Comparison of ENCODE assay signal across 8 mouse cellular contexts in genomic region chr17:33918293-33919203, GRCm38 (mm10). TPM values are rescaled to one million over a fixed set of nuclear protein-coding genes. Genes with fewer than 3 reads are reported as not detected.
A peak's percentile ranks its signal among the peaks of the same experiment; 100 is the strongest.
DNase-seq lines count a peak whose midpoint lies in the region; ATAC-seq and TF ChIP-seq lines count a peak whose summit lies in the region.

No protein-coding gene starts in this region.

- WGBS in heart, adult 2 months: 54% methylated on average over 37 of the region's 37 CpGs
- WGBS in kidney, embryonic 16.5 days: 63% methylated on average over 37 of the region's 37 CpGs
- WGBS in midbrain, embryonic 12.5 days: 64% methylated on average over 37 of the region's 37 CpGs

- ATAC-seq in activated CD4-positive, CD25-positive, alpha-beta regulatory T cell, adult 4 months: peak; percentile 6
- ATAC-seq in kidney, embryonic 16.5 days (ENCODE audit: low FRiP score, low TSS enrichment): no peak
- ATAC-seq in midbrain, embryonic 12.5 days (ENCODE audit: low FRiP score, low read depth): no peak

- H3K27ac ChIP-seq in left cerebral cortex, adult 2 months: peak overlapping the region; percentile 21; the same call in 1 of the 2 replicates
- H3K27ac ChIP-seq in heart, adult 2 months: peak overlapping the region; percentile 92
- H3K27ac ChIP-seq in kidney, embryonic 16.5 days (ENCODE audit: low read length): 0 out of 2 replicates have a peak overlapping the region, but pooled peaks have one; percentile 23
- H3K27ac ChIP-seq in midbrain, embryonic 12.5 days (replicated peaks): no peak overlapping the region

- TF ChIP-seq POLR2A in heart, adult 2 months (IDR thresholded peaks at IDR 0.05; ENCODE audit: insufficient read depth, low read depth, low read length): no peak

- H3K36me3 ChIP-seq in heart, adult 2 months (ENCODE audit: control insufficient read depth, insufficient read depth, low read length): peaks cover 3% of the 10 kb centered on the region; the same call in 1 of the 2 replicates
- H3K36me3 ChIP-seq in kidney, embryonic 16.5 days (ENCODE audit: insufficient read depth, low read length): peaks cover 23% of the 10 kb centered on the region
- peaks cover 29% of the 10 kb centered on the region for H3K36me3 ChIP-seq in midbrain, embryonic 12.5 days

- no peaks in the 10 kb centered on the region for H3K9me3 ChIP-seq in kidney, embryonic 16.5 days (ENCODE audit: low read length)
- H3K9me3 ChIP-seq in midbrain, embryonic 12.5 days: no peaks in the 10 kb centered on the region

- TF ChIP-seq EP300 in heart, adult 2 months (IDR thresholded peaks at IDR 0.05; ENCODE audit: insufficient read depth, low read depth, low read length): 0 out of 2 replicates have a peak, but pooled peaks have one; percentile 29

- intact Hi-C loops in left cerebral cortex, adult 2 months (cut with DNase I): no loop called here
- intact Hi-C loops in left cerebral cortex, postnatal 36 days (cut with DNase I): no loop called here
- intact Hi-C loops in heart, adult 2 months (cut with DNase I): no loop called here

- no peaks in the 10 kb centered on the region for H3K27me3 ChIP-seq in heart, adult 2 months (ENCODE audit: control insufficient read depth, insufficient read depth, low read length)
- no peaks in the 10 kb centered on the region for H3K27me3 ChIP-seq in kidney, embryonic 16.5 days (ENCODE audit: insufficient read depth, low read length)
- H3K27me3 ChIP-seq in midbrain, embryonic 12.5 days: peaks cover 14% of the 10 kb centered on the region

- no peak for DNase-seq in left cerebral cortex, adult 2 months (ENCODE audit: extremely low spot score in 1 of 2, low spot score in 2 of 2)
- no peak for DNase-seq in left cerebral cortex, postnatal 36 days (ENCODE audit: low spot score in 2 of 2)
- peak; percentile 66 to 68 for DNase-seq in heart, adult 2 months
- DNase-seq in left cerebral cortex, adult 11 months (ENCODE audit: low spot score): no peak
- no peak for DNase-seq in frontal cortex, postnatal 10 days (ENCODE audit: low spot score in 2 of 2)

- no peaks in the 10 kb centered on the region for H3K79me2 ChIP-seq in heart, adult 2 months (replicated peaks; ENCODE audit: control insufficient read depth, insufficient read depth, low read length)

- TF ChIP-seq CTCF in left cerebral cortex, adult 2 months (IDR thresholded peaks at IDR 0.05): no peak
- no peak for TF ChIP-seq CTCF in heart, adult 2 months (IDR thresholded peaks at IDR 0.05)

- peak overlapping the region; percentile 76 for H3K4me2 ChIP-seq in kidney, embryonic 16.5 days (replicated peaks; ENCODE audit: low read depth, low read length)
- peak overlapping the region; percentile 81 for H3K4me2 ChIP-seq in midbrain, embryonic 12.5 days (replicated peaks)

- peak overlapping the region; percentile 56 for H3K4me3 ChIP-seq in left cerebral cortex, adult 2 months
- H3K4me3 ChIP-seq in heart, adult 2 months: peak overlapping the region; percentile 75
- peak overlapping the region; percentile 76 for H3K4me3 ChIP-seq in kidney, embryonic 16.5 days (ENCODE audit: low read length)
- H3K4me3 ChIP-seq in midbrain, embryonic 12.5 days: peak overlapping the region; percentile 47; the same call in 1 of the 2 replicates

- H3K9ac ChIP-seq in heart, adult 2 months (ENCODE audit: low read depth, low read length): 0 out of 2 replicates have a peak overlapping the region, but pooled peaks have one; percentile 85
- peak overlapping the region; percentile 70; the same call in 1 of the 2 replicates for H3K9ac ChIP-seq in kidney, embryonic 16.5 days (replicated peaks; ENCODE audit: low read length)
- 0 out of 2 replicates have a peak overlapping the region, but pooled peaks have one; percentile 54 for H3K9ac ChIP-seq in midbrain, embryonic 12.5 days (replicated peaks)

- H3K4me1 ChIP-seq in heart, adult 2 months (ENCODE audit: control insufficient read depth, insufficient read depth, low read length): peaks cover 4% of the 10 kb centered on the region
- H3K4me1 ChIP-seq in kidney, embryonic 16.5 days (ENCODE audit: insufficient read depth, low read length): peaks cover 34% of the 10 kb centered on the region
- H3K4me1 ChIP-seq in midbrain, embryonic 12.5 days: peaks cover 50% of the 10 kb centered on the region

RNA-seq across cellular contexts. Expression of gene Zbtb22, which starts 2.8 kb away (rescaled TPM):
- 10 to 100 TPM; 35.8 to 36.0 TPM for total RNA-seq in left cerebral cortex, adult 2 months (2021)
- total RNA-seq in left cerebral cortex, postnatal 36 days (2021): 10 to 100 TPM; 29.4 to 40.1 TPM
- 1 to 10 TPM; 4.1 to 4.7 TPM for polyA plus RNA-seq in activated CD4-positive, CD25-positive, alpha-beta regulatory T cell, adult 4 months (2017; shearing (Covaris generic))
- total RNA-seq in heart, adult 2 months (2021): 10 to 100 TPM; 13.7 to 18.8 TPM
- polyA plus RNA-seq in heart, adult 2 months (2012; rRNA removed): 24.6 and 26.8 TPM in 2 replicates
- polyA plus RNA-seq in kidney, embryonic 16.5 days (2015; fragmentation: Nextera tagmentation; extraction: Ambion mirVana): 20.6 and 20.9 TPM in 2 replicates
- 21.8 and 25.3 TPM in 2 replicates for polyA plus RNA-seq in midbrain, embryonic 12.5 days (2016; fragmentation: Nextera tagmentation; extraction: Ambion mirVana)

RNA-seq across cellular contexts. Expression of gene Tapbp, which starts 2.8 kb away (rescaled TPM):
- 10 to 100 TPM; 41.3 to 44.2 TPM for total RNA-seq in left cerebral cortex, adult 2 months (2021)
- total RNA-seq in left cerebral cortex, postnatal 36 days (2021): 10 to 100 TPM; 35.0 to 38.3 TPM
- polyA plus RNA-seq in activated CD4-positive, CD25-positive, alpha-beta regulatory T cell, adult 4 months (2017; shearing (Covaris generic)): 100 to 1,000 TPM; 299 to 436 TPM
- 100 to 1,000 TPM in 1 of 2 experiments, 10 to 100 TPM in 1; 98.9 to 124 TPM for total RNA-seq in heart, adult 2 months (2021)
- polyA plus RNA-seq in heart, adult 2 months (2012; rRNA removed): 62.5 and 75.7 TPM in 2 replicates
- 36.1 and 39.2 TPM in 2 replicates for polyA plus RNA-seq in kidney, embryonic 16.5 days (2015; fragmentation: Nextera tagmentation; extraction: Ambion mirVana)
- 19.1 and 21.9 TPM in 2 replicates for polyA plus RNA-seq in midbrain, embryonic 12.5 days (2016; fragmentation: Nextera tagmentation; extraction: Ambion mirVana)

RNA-seq across cellular contexts. Expression of gene Daxx, which starts 9.3 kb away (rescaled TPM):
- total RNA-seq in left cerebral cortex, adult 2 months (2021): 10 to 100 TPM; 25.5 to 27.7 TPM
- 10 to 100 TPM; 29.9 to 32.9 TPM for total RNA-seq in left cerebral cortex, postnatal 36 days (2021)
- polyA plus RNA-seq in activated CD4-positive, CD25-positive, alpha-beta regulatory T cell, adult 4 months (2017; shearing (Covaris generic)): 100 to 1,000 TPM in 1 of 2 experiments, 10 to 100 TPM in 1; 97.4 to 149 TPM
- 10 to 100 TPM; 11.5 to 16.4 TPM for total RNA-seq in heart, adult 2 months (2021)
- polyA plus RNA-seq in heart, adult 2 months (2012; rRNA removed): 18.5 and 20.5 TPM in 2 replicates
- 59.9 and 60.1 TPM in 2 replicates for polyA plus RNA-seq in kidney, embryonic 16.5 days (2015; fragmentation: Nextera tagmentation; extraction: Ambion mirVana)
- polyA plus RNA-seq in midbrain, embryonic 12.5 days (2016; fragmentation: Nextera tagmentation; extraction: Ambion mirVana): 64.6 and 66.2 TPM in 2 replicates

RNA-seq across cellular contexts. Expression of gene Rgl2, which starts 10.8 kb away (rescaled TPM):
- 10 to 100 TPM; 63.4 to 74.3 TPM for total RNA-seq in left cerebral cortex, adult 2 months (2021)
- total RNA-seq in left cerebral cortex, postnatal 36 days (2021): 10 to 100 TPM; 46.9 to 71.0 TPM
- 10 to 100 TPM; 26.5 to 34.3 TPM for polyA plus RNA-seq in activated CD4-positive, CD25-positive, alpha-beta regulatory T cell, adult 4 months (2017; shearing (Covaris generic))
- 10 to 100 TPM; 33.2 to 36.0 TPM for total RNA-seq in heart, adult 2 months (2021)
- polyA plus RNA-seq in heart, adult 2 months (2012; rRNA removed): 89.1 and 101 TPM in 2 replicates
- polyA plus RNA-seq in kidney, embryonic 16.5 days (2015; fragmentation: Nextera tagmentation; extraction: Ambion mirVana): 35.9 and 38.0 TPM in 2 replicates
- polyA plus RNA-seq in midbrain, embryonic 12.5 days (2016; fragmentation: Nextera tagmentation; extraction: Ambion mirVana): 69.9 and 74.3 TPM in 2 replicates

RNA-seq across cellular contexts. Expression of gene Platr17, which starts 13.6 kb away (rescaled TPM):
- total RNA-seq in left cerebral cortex, adult 2 months (2021): not detected
- total RNA-seq in left cerebral cortex, postnatal 36 days (2021): under 1 TPM; 0.70 to 0.96 TPM
- polyA plus RNA-seq in activated CD4-positive, CD25-positive, alpha-beta regulatory T cell, adult 4 months (2017; shearing (Covaris generic)): 10 to 100 TPM in 1 of 2 experiments, 1 to 10 TPM in 1; 6.5 to 15.4 TPM
- not detected for total RNA-seq in heart, adult 2 months (2021)
- not detected in 2 replicates for polyA plus RNA-seq in heart, adult 2 months (2012; rRNA removed)
- 0.22 TPM in 1 of 2 replicates, not detected in the other for polyA plus RNA-seq in kidney, embryonic 16.5 days (2015; fragmentation: Nextera tagmentation; extraction: Ambion mirVana)
- polyA plus RNA-seq in midbrain, embryonic 12.5 days (2016; fragmentation: Nextera tagmentation; extraction: Ambion mirVana): 0.23 and 0.38 TPM in 2 replicates

Comparison
In these comparisons a context has a peak if more than half of its experiments do, and no peak if none do; other contexts are left out.
1. DNase-seq: peak in heart, adult 2 months (2 of 2); none in left cerebral cortex, adult 2 months (0 of 2), left cerebral cortex, postnatal 36 days (0 of 2), left cerebral cortex, adult 11 months (single experiment) and frontal cortex, postnatal 10 days (0 of 2).
2. Peak in every context shown above with its lines, with median percentiles within 50 percentile points of each other: H3K4me3 ChIP-seq and H3K9ac ChIP-seq.